Mouse (Mus musculus) embryo, embryonic 11 days (tissue): ENCODE data around the gene Vmn2r18.

Experiments used
- DNase-seq: peaks from one replicate; pipeline ENCODE4 v3.0.0-alpha.2; 2015

Vmn2r18 gene

DNA sequence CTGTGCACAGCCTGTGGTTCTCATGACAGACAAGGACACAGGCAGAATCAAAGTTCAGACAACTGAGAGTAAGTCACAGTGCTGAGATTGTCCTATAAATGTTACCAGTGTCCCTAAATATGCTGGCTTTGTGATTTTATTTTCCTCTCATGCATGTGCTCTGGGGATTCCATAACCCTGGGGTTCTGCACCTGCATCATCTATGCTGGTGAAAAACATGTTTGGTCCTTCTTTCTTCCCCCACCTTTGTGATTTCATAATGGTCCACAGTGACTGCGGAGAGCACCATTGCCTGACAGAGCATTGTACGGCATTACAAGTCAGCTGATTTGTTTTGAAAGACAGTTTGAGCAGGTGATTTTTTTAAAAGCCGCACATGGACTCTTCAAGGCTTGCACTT lies at the start of gene Vmn2r18:
Gene Vmn2r18, minus strand, starts transcription at position 101 of the 400 bp plus-strand sequence.
- no peak for DNase-seq

DNA sequence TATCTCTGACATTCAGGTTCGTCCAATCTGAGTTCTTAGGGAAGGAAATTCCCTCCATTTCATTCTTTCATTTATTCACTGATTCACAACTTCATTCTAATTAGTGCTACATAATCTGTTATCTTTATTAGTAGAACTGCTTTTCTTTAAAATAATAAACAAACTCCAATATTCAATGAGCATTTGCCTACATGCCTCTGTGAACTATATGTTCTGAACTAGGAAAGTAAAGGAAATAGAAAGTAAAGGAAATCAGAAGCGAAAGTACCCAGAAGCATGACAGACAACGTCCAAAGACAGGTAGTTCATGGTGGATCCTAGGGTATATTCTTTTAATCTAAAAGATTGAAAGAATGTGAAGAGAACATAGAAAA lies 45.6 kb upstream of the Vmn2r18 start:
- no peak for DNase-seq

DNA sequence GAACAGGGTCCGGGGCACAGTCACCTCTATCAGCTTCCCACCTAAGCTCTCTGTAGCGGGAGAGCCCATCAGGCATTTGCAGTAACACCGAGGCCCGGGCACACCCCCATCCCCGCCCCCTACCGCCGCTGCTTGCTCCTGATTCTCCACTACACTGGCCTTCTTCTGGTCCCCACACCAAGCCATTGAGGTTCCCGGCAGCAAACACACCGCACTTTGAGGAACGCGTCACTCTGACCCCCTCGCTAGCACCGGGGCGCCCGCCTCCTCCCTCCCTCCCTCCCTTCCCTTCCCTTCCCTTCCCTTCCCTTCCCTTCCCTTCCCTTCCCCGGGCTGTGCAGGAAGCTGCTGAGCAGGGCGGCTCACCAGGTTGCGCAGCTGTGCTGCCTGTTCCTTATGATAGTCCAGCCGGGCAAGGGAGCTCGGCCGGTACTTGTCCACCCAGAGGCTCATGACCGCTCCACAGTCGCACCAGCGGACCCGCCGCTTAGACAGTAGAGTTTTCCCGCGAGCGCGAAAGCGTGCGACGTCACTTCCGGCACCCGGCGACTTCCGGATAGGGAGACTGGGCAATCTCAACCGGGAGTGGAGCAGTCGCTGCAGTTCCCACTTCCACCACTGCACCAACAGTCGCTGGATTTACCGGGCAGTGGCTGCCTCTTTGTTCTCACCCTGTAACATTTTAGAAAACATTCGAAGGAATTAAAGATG lies 45.0 kb upstream of the Vmn2r18 start, which contains the start of gene Rfc3:
Gene Rfc3, minus strand, starts transcription at position 543 of the 711 bp plus-strand sequence.
- DNase-seq = peak; percentile 97

GRCm38 (mm10) chr5:151644845-151645244 lies 39.0 kb upstream of the Vmn2r18 start:
- DNase-seq = peak; percentile 26

- no peak for DNase-seq
Observed at GRCm38 (mm10) chr5:151642867-151643266, 37.0 kb upstream of the Vmn2r18 start.

DNA sequence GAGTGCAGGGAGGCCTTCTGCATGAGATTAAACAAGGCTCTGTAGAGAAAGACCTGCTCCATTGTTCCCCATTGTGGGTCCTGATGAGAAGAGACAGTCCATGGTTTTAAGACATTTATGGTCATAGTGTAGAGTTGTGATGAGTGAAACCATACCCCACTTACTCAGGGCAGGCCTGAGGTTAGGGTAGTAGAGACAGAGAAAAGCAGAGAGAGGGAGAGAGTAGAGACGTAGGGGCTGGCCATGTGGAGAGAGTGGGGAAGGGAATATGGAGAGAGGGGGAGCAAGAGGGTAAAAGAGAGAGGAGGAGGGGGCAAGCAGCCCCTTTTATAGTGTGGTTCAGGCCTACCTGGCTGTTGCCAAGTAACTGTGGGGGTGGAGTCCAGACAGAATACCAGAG lies 36.3 kb upstream of the Vmn2r18 start:
- DNase-seq = no peak

DNA sequence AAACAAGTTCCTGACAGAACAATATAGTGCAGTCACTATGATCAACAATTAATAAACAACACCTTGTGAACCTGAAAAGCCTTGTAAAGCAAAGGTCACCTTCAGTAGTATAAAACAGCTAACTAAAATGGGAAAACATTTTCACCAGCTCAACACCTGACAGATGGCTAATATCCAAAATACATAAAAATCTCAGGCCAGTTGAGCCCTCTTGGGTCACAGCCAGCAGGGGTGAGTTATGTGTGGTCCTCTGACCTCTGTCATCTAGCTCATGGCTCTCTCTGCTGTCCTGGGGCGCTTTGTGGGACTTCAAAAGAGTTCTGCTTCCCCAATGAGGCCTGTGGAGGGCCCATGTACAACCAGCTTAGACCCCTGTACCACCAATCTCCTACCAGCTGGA lies 4.1 kb downstream of the Vmn2r18 start:
- peak; percentile 2 for DNase-seq
